Mouse (Mus musculus) monocyte, adult 5-6 weeks (primary cell): ENCODE measurements around the gene Eaf1. TPM values are rescaled to one million over a fixed set of nuclear protein-coding genes. Genes with fewer than 3 reads are reported as not detected.

Experiments
- ATAC-seq: fragments of 153-309, 156-312 bp; replicated peaks from 2 replicates; pipeline ENCODE4 v1.8.0; 2017; ENCODE audit warnings: mild to moderate bottlenecking; ENCODE audit not compliant: low TSS enrichment, insufficient number of reproducible peaks, severe bottlenecking, poor library complexity, low FRiP score
- total RNA-seq: library from RNA; stranded (forward); fragments of 200-1000, 200-491, 200-594 nt; gene quantifications from 3 replicates; pipeline ENCODE4 v1.2.3, GENCODE M21; 2017

Eaf1 gene
- total RNA-seq, 1 experiment from 2014 or later: 40.9 TPM

- no peak for ATAC-seq
These were observed 5.3 kb downstream of the Eaf1 start for GRCm38 (mm10) chr14:31499526-31499925.

DNA sequence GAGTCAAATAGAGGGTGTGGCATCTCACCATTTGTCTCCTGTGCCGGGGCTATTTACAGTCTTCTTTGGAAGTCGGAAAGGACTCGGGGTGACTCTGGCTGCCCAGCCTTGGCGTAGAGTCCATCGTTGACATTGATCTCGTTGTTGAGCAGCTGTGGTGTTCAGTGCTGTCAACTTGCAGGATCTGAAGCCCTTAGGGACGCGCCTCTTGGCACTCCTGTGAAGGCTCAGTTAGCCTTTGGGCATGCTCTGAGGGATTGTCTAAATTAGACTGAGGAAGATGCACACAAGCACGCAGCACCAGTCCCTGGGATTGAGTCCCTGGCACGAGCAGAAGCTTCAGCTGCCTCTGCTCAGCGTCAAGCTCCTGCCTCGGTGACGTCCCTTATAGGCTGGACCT lies 9.2 kb downstream of the Eaf1 start:
- ATAC-seq: no peak

GRCm38 (mm10) chr14:31506456-31506855 lies 12.3 kb downstream of the Eaf1 start:
- ATAC-seq: no peak

DNA sequence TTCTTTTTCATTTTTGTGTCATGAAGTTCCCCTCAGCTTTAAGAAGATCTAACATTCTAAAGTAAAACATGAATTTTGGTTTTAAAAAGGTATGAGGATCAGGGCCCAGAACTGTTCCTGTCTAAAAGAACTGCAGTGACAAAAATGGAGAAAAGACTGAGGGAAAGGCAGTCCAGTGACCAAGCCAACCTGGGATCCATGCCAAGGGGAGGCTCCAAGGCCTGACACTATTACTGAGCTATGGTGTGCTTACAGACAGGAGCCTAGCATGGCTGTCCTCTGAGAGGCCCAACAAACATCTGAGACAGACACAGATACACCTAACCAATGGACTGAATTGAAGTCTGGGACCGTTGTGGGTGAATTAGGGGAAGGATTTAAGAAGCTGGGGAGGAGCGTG lies 15.7 kb downstream of the Eaf1 start:
- ATAC-seq: no peak

DNA sequence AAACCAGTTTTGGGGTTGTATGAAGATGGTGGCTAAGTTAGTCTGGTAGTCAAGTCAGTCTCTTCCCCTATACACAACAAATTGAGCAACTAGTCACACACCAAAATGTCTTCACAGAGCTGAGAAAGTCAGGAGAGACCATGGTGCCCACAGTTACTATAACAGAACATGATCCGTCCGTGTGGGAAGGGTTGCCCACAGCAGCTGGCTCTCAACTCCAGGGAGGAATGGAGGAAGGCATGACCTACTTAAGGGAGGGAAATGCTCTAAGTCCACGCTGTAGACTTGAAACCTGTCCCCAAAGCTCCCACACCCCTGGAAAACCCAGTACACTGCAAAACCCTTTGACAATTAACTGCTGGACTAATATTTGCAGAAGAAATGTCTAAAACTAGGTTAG lies 16.1 kb downstream of the Eaf1 start:
- no peak for ATAC-seq

GRCm38 (mm10) chr14:31515895-31516294 lies 21.7 kb downstream of the Eaf1 start:
- no peak for ATAC-seq

GRCm38 (mm10) chr14:31519165-31519564 lies 25.0 kb downstream of the Eaf1 start:
- ATAC-seq: no peak

- no peak for ATAC-seq
These were observed 27.1 kb downstream of the Eaf1 start for GRCm38 (mm10) chr14:31521318-31521717.

- no peak for ATAC-seq
These were observed 31.0 kb downstream of the Eaf1 start for GRCm38 (mm10) chr14:31525040-31525810.

DNA sequence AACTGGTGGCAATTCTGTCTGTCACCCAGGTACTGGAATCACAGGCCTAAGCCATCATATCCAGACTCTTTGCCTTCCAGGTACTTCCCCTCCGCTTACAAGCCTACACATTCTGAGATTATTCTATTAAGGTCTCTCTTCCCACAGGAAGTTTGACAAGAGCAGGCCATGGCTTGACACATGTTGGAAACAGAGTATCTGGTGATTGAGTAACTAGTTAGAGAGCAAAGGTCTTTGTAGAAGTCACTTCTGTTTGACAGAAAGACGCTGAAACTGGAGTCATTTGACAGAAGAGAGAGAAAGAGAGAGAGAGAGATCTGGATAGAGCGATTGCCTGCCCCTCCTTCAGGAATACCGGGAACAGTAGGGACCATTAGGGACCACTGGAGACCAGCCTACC lies 36.6 kb downstream of the Eaf1 start:
- no peak for ATAC-seq

DNA sequence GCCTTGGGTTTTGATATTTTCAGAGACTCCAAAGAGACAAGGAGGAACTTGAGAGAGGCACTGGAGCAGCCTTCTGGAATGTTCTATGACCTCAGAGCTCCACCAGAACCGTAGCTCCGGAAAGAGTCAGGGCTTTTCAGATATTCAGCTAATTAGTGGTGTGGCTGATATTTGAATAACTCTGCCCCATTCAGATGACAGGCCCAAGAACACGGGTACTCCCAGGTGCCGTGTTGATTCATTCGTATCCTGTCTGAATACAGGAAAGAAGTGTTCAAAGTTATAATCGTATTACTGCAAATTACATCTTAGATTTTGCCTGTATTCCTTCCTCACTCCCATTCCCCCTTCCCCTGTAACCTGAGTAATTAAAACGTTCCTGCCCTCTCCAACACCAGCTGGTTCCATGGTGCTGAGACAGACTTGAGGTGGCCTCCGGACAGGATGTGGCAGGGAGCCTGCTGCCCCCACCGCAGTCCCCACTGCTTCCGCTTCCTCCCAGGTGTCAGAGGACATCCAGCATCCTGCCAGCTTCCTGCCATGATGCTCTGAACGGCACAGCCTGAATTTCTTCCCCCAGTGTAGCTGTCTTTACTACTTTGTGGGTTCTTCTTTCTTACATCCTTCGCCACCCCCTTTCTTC lies 37.4 kb downstream of the Eaf1 start:
- peak; percentile 81 for ATAC-seq

DNA sequence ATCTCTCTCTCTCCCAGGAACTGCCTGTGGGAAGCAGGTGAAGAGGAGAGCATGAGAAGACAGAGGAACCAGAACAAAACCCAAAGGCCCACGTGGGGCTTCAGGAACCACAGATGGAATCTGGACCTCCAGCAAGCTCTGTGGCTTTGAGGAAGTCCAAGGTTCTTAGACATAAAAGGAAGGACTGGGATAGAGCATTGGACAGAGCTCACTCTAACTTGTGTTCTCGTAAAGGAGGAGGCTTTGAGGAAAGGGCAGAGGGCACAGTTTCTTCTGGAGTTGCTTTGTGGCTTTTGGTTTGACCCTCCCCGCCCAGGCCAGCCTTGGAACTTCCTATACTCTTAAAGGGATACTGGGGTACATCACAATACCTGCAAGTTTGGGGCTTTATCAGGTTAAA lies 38.5 kb downstream of the Eaf1 start:
- ATAC-seq: no peak

GRCm38 (mm10) chr14:31537298-31537697 lies 43.1 kb downstream of the Eaf1 start:
- ATAC-seq: no peak

DNA sequence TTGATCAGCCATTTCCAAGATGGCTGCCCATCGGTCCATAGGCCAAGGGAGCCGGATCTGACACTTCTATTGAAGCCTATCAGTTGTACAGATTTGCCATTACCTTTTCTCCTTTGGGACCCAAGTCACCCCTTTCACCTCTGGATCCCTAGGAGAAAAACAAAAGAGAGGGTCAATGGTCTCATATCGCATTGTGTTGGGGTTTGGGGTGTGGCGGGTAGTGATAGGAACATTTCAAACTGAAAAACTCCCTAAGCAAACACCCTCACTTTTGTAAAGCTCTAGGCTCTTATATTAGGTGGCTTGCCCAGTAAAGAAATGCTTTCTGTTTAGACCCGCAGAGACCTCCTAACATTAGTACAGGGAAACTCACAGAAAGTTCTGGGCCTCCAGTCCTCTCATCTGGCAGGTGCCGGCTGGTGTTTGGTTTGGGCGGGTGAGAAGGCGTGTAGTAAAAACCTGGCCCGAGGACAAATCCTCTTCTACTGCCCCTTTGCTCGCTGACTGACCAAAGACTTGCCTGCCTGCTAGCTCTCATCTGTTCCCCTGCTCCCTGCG lies 49.8 kb downstream of the Eaf1 start:
- no peak for ATAC-seq

DNA sequence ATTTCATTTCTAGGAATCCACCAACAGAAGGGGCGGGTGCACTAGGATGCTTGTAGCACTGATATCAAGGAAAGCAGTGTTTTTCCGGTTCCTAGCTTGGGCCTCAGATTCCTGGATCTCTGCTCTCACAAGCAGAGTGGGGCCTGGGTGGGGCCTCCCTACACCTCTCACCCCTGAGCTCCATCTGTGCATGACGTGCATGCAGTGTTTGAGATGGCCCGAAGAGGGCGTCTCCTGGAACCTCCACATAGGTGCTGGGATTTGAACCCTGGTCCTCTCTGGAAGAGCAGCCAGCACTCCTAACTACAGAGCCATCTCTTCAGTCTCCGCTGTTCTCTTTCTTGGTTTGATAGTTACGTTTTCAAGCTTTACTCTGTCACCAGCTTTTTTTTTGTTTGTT lies 60.8 kb downstream of the Eaf1 start:
- ATAC-seq: no peak

DNA sequence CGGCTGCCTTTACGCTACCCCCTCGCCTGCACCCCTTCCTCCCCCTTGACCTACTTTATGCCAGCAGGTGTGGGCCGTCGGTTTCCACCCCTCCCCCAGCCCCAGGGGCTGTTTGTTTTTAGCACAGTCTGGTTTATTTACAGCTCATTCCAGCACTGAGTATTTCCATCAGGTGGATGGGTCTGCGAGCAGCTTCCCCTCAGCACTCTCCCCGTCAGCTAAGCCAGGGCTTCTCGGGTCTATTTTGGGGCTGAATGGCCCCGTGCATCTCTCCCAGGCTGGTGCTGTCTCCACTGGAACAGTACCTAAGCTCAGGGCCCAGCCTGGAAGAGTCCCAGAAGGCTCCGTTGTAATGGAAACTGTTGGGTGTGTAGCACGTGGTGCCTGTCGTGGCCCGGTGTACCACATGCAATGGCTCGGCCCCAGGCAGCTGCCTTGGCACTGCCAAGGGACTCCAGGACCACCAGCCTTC lies 61.8 kb downstream of the Eaf1 start:
- ATAC-seq: no peak

- no peak for ATAC-seq
These were observed 62.5 kb downstream of the Eaf1 start for GRCm38 (mm10) chr14:31556526-31557260.

DNA sequence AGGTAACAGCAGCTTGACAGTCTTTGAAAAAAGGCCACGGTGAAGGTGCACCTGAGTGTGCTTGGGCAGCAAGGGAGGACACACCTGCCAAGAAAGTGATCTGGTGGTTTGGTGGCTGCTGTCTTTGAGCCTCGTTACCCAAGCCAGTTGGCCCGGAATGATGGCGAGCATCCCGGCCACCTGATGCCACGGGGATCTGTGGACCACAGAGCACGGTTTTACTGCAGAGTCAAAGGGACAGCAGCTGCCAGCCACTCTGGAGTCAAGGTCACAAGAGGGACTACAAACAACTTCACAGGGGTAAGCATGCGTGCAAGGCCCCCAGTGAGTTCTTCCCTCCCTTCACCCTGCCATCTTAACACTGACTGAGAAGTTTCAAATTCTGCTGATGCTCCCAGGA lies 63.1 kb downstream of the Eaf1 start:
- no peak for ATAC-seq

DNA sequence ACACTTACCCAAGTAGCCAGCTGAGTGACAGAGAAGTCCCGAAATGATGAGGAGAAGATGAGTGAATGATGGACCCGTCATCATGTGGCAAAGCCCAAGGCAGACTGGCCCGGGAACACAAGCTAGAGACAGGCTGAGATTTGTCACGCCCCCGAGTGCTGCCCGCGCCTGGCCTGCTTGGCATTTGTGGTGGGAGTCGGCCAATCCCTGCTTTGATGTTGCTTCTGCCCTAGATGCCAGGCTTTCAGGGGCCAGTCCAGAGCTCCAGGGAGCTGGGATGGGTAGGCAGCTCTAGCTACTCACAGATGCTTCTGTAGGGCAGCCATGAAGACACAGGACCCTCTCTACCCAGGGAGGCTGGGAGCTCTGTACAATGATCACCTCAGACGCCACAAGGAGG lies 63.6 kb downstream of the Eaf1 start:
- ATAC-seq: no peak
